Mouse (Mus musculus) cerebellum, adult 2 months (tissue): ENCODE measurements around the gene Pck2.

Experiments
- CTCF ChIP-seq: fragments of 200-500 bp; IDR thresholded peaks from 2 replicates; pipeline ENCODE4 v1.5.1; 2011; ENCODE audit warnings: low read depth, mild to moderate bottlenecking, control low read depth, low read length, moderate library complexity, borderline replicate concordance; ENCODE audit not compliant: insufficient read depth
- POLR2A ChIP-seq: fragments of 200-500 bp; IDR thresholded peaks from 2 replicates; pipeline ENCODE4 v1.6.1; 2011; ENCODE audit warnings: low read length, control low read depth, borderline replicate concordance; ENCODE audit not compliant: insufficient read depth

GRCm38 (mm10) chr14:55590748-55591330 is 50.8 kb downstream of the Pck2 start, which contains the start of gene Psme2:
- TF ChIP-seq CTCF (no peak), POLR2A (no peak)
